Mouse (Mus musculus) limb, embryonic 10.5 days (tissue): ENCODE data around the gene Tctn1. TPM values are rescaled to one million over a fixed set of nuclear protein-coding genes. Genes with fewer than 3 reads are reported as not detected.

Experiments
- DNase-seq: peaks from one replicate; pipeline ENCODE4 v3.0.0-alpha.2; 2017; ENCODE audit warnings: low spot score
- H3K27ac ChIP-seq: fragments of 300-500 bp; sonication (generic); 2 replicates; pipeline ENCODE4 v1.5.1; 2016; ENCODE audit warnings: mild to moderate bottlenecking
- H3K27me3 ChIP-seq: fragments of 300-500 bp; sonication (generic); 2 replicates; pipeline ENCODE4 v1.6.1; 2016; ENCODE audit warnings: low read depth, mild to moderate bottlenecking; ENCODE audit not compliant: poor library complexity, severe bottlenecking
- H3K36me3 ChIP-seq: fragments of 300-500 bp; sonication (generic); 2 replicates; pipeline ENCODE4 v1.6.1; 2016; ENCODE audit warnings: mild to moderate bottlenecking, moderate library complexity
- H3K4me1 ChIP-seq: fragments of 300-500 bp; sonication (generic); 2 replicates; pipeline ENCODE4 v1.6.1; 2016
- H3K4me3 ChIP-seq: fragments of 300-500 bp; sonication (generic); 2 replicates; pipeline ENCODE4 v1.5.1; 2016; ENCODE audit warnings: mild to moderate bottlenecking, moderate library complexity
- H3K9me3 ChIP-seq: fragments of 300-500 bp; sonication (generic); replicated peaks from 2 replicates; pipeline ENCODE4 v1.6.1; 2016; ENCODE audit warnings: mild to moderate bottlenecking
- WGBS: fragments of 180-500 bp; shearing (Covaris S2); methylation state at CpG from one replicate; pipeline ENCODE4 v1.1.7; 2016; 5-methylcytosine and 5-hydroxymethylcytosine counted together
- polyA plus RNA-seq: library from polyadenylated mRNA; unstranded; fragments of >200 nt; fragmentation: Nextera tagmentation; extraction: Ambion mirVana; gene quantifications from 2 replicates; pipeline ENCODE4 v1.2.1, GENCODE M21; 2016

Tctn1 gene
- polyA plus RNA-seq, 1 experiment from 2014 or later = 4.9 TPM

DNA sequence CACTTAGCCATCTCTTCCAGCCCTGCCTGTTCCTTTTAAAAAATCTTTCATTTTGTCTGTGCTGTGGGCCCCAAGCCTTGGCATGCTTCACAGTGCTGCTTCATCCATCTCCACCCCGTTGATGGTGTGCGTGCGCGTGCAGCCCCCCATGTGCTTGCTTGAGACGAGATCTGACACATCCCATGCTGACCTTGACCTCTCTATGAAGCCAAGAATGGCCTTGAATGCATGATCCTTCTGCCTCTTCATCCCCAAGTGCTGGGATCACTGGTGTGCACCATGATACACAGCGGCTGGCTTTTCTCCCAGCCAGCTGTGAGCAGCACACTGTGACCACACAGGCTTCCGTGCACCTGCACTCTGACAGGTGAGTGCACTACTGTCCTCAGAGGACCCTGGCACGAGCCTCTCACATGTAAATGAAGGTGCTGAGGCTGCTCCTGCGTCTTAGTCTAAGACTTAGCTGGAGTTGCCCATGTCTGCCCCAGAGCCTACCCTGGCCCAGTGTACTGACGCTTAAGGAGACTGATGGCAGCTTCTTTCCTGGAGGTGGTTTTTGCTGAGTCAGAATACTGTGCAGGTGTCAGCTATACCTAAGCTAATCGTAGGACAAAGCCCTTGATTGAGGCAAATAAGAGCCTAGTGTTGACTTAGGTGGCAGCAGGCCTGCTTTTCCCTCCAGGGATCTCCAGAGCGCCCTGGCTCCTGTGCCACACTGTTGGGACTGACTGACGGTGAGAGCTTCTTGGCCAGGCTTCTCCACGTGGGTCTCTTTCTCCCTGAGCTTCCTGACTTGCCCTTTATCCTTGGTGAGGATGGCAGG is 31.1 kb upstream of the Tctn1 start:
- H3K9me3 ChIP-seq = no peaks in the 10 kb centered on the region
- H3K4me1 ChIP-seq = peaks cover 30% of the 10 kb centered on the region
- WGBS = 83% methylated on average over 14 of the region's 14 CpGs
- H3K4me3 ChIP-seq = no peak overlapping the region
- no peak overlapping the region for H3K27ac ChIP-seq
- H3K27me3 ChIP-seq = no peaks in the 10 kb centered on the region
- H3K36me3 ChIP-seq = peaks cover 16% of the 10 kb centered on the region
- no peak for DNase-seq

DNA sequence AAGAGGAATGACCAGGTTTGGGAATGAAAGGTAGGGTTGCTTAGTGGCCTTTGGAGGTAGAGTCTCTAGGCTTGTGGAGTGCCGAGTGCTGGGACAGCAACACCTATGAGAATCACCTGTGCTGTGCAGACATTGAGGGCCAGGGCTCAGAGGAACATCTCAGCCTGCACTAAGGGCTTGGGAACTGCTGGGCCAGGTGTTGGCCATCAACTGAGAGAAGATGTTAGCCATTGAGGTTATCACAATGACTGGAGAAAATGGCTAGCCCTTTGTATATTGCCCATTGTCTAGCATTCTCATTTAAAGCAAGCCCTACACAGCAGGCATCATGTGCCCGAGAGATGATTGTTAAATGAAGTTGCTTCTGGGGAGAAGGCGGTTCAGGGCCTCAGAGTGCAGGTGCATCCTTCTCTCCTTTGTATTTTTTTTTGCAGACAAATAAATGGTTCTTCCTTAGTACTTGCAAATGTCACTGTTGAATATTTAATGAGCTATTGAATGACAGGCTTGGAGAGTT is 30.0 kb upstream of the Tctn1 start:
- Histone ChIP-seq H3K36me3 (peaks cover 19% of the 10 kb centered on the region), H3K27ac (no peak overlapping the region), H3K4me3 (no peak overlapping the region), H3K9me3 (no peaks in the 10 kb centered on the region), H3K27me3 (no peaks in the 10 kb centered on the region), H3K4me1 (peaks cover 28% of the 10 kb centered on the region)
- DNase-seq = no peak
- 86% methylated on average over 3 of the region's 3 CpGs for WGBS

- H3K27me3 ChIP-seq = no peaks in the 10 kb centered on the region
- no peak for DNase-seq
- no peak overlapping the region for H3K27ac ChIP-seq
- H3K4me3 ChIP-seq = no peak overlapping the region
- peaks cover 28% of the 10 kb centered on the region for H3K4me1 ChIP-seq
- 73% methylated on average over 6 of the region's 6 CpGs for WGBS
- no peaks in the 10 kb centered on the region for H3K9me3 ChIP-seq
- H3K36me3 ChIP-seq = peaks cover 29% of the 10 kb centered on the region
These were observed 28.9 kb upstream of the Tctn1 start for GRCm38 (mm10) chr5:122293131-122293530.

DNA sequence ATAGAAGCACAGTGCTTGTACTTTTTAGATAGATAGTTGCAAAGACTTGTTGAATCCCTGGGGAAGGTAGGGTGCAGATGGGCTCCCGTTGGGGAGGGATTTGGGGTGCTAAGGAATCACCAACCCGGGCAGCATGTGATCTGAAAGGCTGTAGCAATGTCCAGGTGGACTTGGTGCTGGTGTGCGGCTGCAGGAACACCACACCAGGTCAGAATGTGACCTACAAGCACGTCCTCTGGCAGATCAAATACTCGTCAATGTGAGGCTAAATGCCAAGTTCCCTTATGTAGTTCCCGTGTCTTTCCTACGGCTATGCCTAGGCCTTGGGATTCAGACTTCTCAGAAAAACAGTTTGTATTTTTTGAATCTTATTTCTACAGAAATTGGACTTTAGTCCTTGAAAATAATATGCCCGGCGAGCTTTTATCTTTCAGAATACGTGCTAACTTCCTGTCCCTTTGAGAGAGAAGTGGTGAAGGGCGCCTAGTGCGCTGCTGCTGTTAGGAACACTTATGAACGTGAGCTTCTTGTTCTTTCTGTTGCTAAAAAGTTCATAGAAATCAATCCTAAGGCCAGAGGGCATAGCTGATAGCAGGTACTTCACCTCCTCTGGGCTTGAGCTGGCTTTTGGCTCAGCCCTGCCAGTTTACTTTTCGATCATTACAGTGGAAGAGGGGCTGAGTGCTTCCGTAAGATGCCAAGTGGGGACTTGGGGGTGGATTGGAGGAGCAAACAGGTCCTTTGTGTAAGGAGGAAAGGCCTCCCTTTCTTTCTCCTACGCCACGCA is 27.5 kb upstream of the Tctn1 start:
- no peaks in the 10 kb centered on the region for H3K27me3 ChIP-seq
- 78% methylated on average over 17 of the region's 17 CpGs for WGBS
- no peak overlapping the region for H3K27ac ChIP-seq
- no peak overlapping the region for H3K4me3 ChIP-seq
- H3K4me1 ChIP-seq = peaks cover 28% of the 10 kb centered on the region
- no peaks in the 10 kb centered on the region for H3K9me3 ChIP-seq
- H3K36me3 ChIP-seq = peaks cover 43% of the 10 kb centered on the region
- DNase-seq = no peak

- DNase-seq = no peak
- WGBS = 68% methylated on average over 6 of the region's 6 CpGs
- peaks cover 30% of the 10 kb centered on the region for H3K4me1 ChIP-seq
- H3K27me3 ChIP-seq = no peaks in the 10 kb centered on the region
- H3K36me3 ChIP-seq = peaks cover 40% of the 10 kb centered on the region
- H3K9me3 ChIP-seq = no peaks in the 10 kb centered on the region
- H3K4me3 ChIP-seq = no peak overlapping the region
- H3K27ac ChIP-seq = no peak overlapping the region
These were observed 26.9 kb upstream of the Tctn1 start for GRCm38 (mm10) chr5:122291149-122291548.

DNA sequence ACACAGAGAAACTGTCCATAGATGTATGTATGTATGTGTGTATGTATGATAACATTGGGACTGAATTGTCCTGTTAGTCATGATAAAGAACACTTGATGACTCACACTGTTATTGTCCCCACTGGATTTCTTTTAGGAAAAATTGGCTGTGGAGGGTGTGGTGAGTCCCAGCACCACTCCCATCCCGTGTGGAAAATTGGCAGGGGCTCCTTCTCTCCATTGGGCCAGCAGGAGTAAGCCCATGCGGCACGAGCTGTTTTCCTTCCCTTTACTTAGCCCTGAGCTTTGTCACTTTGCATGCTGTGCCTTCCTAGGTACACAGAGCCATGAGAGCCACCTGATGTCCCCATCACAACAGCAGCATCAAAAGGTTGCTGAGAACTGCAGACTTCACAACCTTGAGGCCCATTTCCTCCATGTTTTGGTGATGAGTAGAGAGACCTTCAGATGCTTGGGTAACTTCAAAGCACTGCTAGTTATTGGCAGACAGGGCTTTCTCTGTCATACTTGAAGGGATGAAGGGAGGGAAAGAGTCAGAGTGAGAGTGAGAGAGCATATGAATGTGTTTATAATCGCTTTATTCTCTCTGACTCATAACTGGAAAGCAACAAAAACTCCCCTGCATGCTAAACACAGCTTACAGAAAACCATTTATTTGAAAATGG is 24.0 kb upstream of the Tctn1 start:
- WGBS = 90% methylated on average over 4 of the region's 4 CpGs
- H3K4me1 ChIP-seq = peaks cover 40% of the 10 kb centered on the region

GRCm38 (mm10) chr5:122287026-122287425 is 22.8 kb upstream of the Tctn1 start:
- no peaks in the 10 kb centered on the region for H3K9me3 ChIP-seq
- H3K4me3 ChIP-seq = no peak overlapping the region
- peaks cover 28% of the 10 kb centered on the region for H3K4me1 ChIP-seq
- no peaks in the 10 kb centered on the region for H3K27me3 ChIP-seq
- WGBS = 84% methylated on average over 4 of the region's 4 CpGs
- no peak for DNase-seq
- peaks cover 35% of the 10 kb centered on the region for H3K36me3 ChIP-seq
- no peak overlapping the region for H3K27ac ChIP-seq

More for the DNA sequence above, 24.0 kb upstream of the Tctn1 start:
- no peak for DNase-seq
- Histone ChIP-seq H3K9me3 (no peaks in the 10 kb centered on the region), H3K4me3 (no peak overlapping the region), H3K27ac (no peak overlapping the region), H3K36me3 (peaks cover 35% of the 10 kb centered on the region), H3K27me3 (no peaks in the 10 kb centered on the region)

DNA sequence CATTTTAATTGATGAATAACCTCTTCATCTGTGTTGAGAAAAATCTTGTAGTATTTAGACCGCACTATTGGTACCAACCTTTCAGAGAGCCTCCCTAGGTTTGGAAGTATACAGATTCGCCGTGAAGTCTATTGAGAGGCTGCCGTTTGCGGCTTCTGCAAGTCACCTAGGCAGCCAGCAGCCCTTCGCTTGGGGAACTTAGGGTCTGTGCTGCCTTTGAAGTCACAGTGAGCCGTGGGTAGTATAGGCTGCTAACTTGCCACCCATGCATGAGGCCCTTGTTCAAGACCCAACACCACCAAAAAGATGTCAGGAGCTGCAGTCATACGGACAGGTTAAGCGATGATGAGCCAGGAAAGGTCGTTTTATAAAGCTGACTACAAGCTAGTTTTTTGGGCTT is 21.9 kb upstream of the Tctn1 start:
- DNase-seq = no peak
- 86% methylated on average over 10 of the region's 10 CpGs for WGBS
- H3K4me1 ChIP-seq = peaks cover 22% of the 10 kb centered on the region
- no peak overlapping the region for H3K27ac ChIP-seq
- H3K4me3 ChIP-seq = no peak overlapping the region
- H3K36me3 ChIP-seq = peaks cover 35% of the 10 kb centered on the region
- H3K9me3 ChIP-seq = no peaks in the 10 kb centered on the region
- H3K27me3 ChIP-seq = 0 out of 2 replicates have a peak, but pooled peaks cover 1% of the 10 kb centered on the region

DNA sequence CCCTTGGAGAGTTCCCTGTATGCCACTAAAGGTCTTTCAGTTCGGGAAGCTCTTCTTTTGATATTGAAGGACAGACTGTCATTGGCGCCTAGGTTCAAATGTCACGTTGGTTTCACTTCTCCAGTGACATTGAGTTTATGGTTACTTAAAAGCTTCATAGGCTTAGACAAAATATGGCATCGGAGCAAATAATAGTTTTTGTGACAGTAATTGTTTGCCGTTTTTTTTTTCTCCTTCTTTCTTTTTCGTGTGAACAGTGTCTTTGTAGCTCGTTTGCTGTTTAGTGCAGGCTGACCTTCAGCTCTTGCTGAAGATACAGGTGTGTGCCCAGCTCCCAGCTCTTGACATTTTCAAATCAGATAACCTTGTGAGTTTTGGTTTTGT is 21.5 kb upstream of the Tctn1 start:
- WGBS = 55% methylated on average over 7 of the region's 7 CpGs
- H3K4me3 ChIP-seq = peak overlapping the region; percentile 99
- H3K27me3 ChIP-seq = 0 out of 2 replicates have a peak, but pooled peaks cover 5% of the 10 kb centered on the region
- no peaks in the 10 kb centered on the region for H3K9me3 ChIP-seq
- H3K27ac ChIP-seq = no peak overlapping the region
- peaks cover 35% of the 10 kb centered on the region for H3K36me3 ChIP-seq
- no peak for DNase-seq
- peaks cover 25% of the 10 kb centered on the region for H3K4me1 ChIP-seq

DNA sequence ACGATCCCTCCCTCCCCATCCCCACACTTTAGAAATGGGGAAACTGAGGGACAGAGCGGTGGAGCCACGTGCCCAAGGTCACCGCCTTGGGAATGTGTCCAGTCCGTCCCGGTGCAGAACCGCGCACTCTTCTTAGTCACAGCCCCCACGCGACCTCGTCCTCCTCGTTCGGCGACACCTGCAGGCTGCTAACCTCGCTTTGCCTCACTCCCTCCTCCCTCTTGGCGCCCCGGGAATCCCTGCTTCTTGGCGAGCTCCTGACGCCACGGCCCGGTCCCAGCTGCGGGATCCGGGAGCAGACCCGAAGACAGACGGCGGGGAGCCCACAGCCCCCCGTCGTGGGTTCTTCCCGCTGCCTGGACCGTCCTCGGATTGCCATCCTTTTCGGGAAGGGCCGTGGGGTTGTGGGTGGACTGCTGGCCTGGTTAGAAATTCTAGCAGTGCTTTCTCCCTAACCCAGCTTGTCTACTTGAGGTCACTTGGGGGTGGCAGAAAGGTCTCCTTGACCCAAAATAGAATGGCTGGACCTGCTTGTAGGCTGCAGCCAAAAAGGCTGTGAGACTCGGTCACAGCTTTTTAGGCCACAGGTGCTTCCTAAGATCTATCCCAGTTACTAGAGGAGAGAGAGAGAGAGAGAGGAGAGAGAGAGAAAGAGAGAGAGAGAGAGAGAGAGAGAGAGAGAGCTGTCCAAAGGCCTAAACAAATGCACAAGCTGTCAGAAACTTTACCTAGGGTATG is 20.9 kb upstream of the Tctn1 start:
- DNase-seq = peak; percentile 66
- H3K36me3 ChIP-seq = peaks cover 35% of the 10 kb centered on the region
- no peaks in the 10 kb centered on the region for H3K9me3 ChIP-seq
- peak overlapping the region; percentile 99 for H3K4me3 ChIP-seq
- H3K27ac ChIP-seq = peak overlapping the region; percentile 89
- 0 out of 2 replicates have a peak, but pooled peaks cover 11% of the 10 kb centered on the region for H3K27me3 ChIP-seq
- WGBS = 2% methylated on average over 34 of the region's 34 CpGs
- H3K4me1 ChIP-seq = peaks cover 30% of the 10 kb centered on the region

GRCm38 (mm10) chr5:122284183-122285028 is 20.1 kb upstream of the Tctn1 start, which contains the start of gene Pptc7:
Gene Pptc7 (plus strand): TSS chr5:122284365.
- Histone ChIP-seq H3K36me3 (peaks cover 27% of the 10 kb centered on the region), H3K9me3 (no peaks in the 10 kb centered on the region), H3K27ac (peak within 1 kb of the TSS; percentile 89), H3K4me3 (peak within 1 kb of the TSS; percentile 99), H3K4me1 (peaks cover 31% of the 10 kb centered on the region), H3K27me3 (0 out of 2 replicates have a peak, but pooled peaks cover 11% of the 10 kb centered on the region)
- WGBS = under 1% methylated on average over 78 of the region's 114 CpGs
- DNase-seq = peak; percentile 97
